Mouse (Mus musculus): ENCODE data around the gene 1700012B07Rik. TPM values are rescaled to one million over a fixed set of nuclear protein-coding genes. Genes with fewer than 3 reads are reported as not detected.

1700012B07Rik gene
- polyA plus RNA-seq, 1 experiment from 2014 or later = not detected

Other genes with a start within 250 kb of the 1700012B07Rik start
- gene Wipi1, start 216.1 kb downstream of the 1700012B07Rik start, polyA plus RNA-seq (2016; fragmentation: Nextera tagmentation; extraction: Ambion mirVana) = 38.6 and 43.0 TPM in 2 replicates
- gene Prkar1a, start 178.6 kb downstream of the 1700012B07Rik start, polyA plus RNA-seq (2016; fragmentation: Nextera tagmentation; extraction: Ambion mirVana) = 375 and 392 TPM in 2 replicates
- gene Fam20a, start 105.8 kb downstream of the 1700012B07Rik start, polyA plus RNA-seq (2016; fragmentation: Nextera tagmentation; extraction: Ambion mirVana) = 3.3 and 3.5 TPM in 2 replicates
- 0.81 and 0.90 TPM in 2 replicates for gene Abca8b, start 167.8 kb upstream of the 1700012B07Rik start, polyA plus RNA-seq (2016; fragmentation: Nextera tagmentation; extraction: Ambion mirVana)

All from embryonic facial prominence, embryonic 12.5 days (tissue).